Mouse (Mus musculus): Measurements from ENCODE around the gene Camta1. TPM values are rescaled to one million over a fixed set of nuclear protein-coding genes. Genes with fewer than 3 reads are reported as not detected.

Gene Camta1
- polyA plus RNA-seq, 1 experiment from 2014 or later, result 61.9 TPM

- Histone ChIP-seq H3K9me3 (ENCODE audit: control insufficient read depth, low read length) (no peaks in the 10 kb centered on the region), H3K27me3 (ENCODE audit: control insufficient read depth, insufficient read depth, low read length) (no peaks in the 10 kb centered on the region), H3K4me1 (replicated peaks; ENCODE audit: control insufficient read depth, insufficient read depth) (no peaks in the 10 kb centered on the region), H3K4me2 (replicated peaks; ENCODE audit: low read depth) (no peak overlapping the region), H3K9ac (ENCODE audit: low read length) (no peak overlapping the region), H3K4me3 (ENCODE audit: low read depth, low read length) (no peak overlapping the region), H3K27ac (replicated peaks) (no peak overlapping the region), H3K36me3 (ENCODE audit: control insufficient read depth, insufficient read depth, low read length) (no peaks in the 10 kb centered on the region)
- DNase-seq (ENCODE audit: low spot score) (no peak), ATAC-seq (ENCODE audit: low FRiP score, low TSS enrichment) (no peak)
- WGBS, result 55% methylated on average over 3 of the region's 3 CpGs
- TF ChIP-seq CTCF (IDR thresholded peaks at IDR 0.05; ENCODE audit: low read depth) (peak; percentile 67), EP300 (optimal IDR thresholded peaks at IDR 0.05) (no peak)
These were observed 7.7 kb downstream of the Camta1 start for GRCm38 (mm10) chr4:151853949-151854348.

- TF ChIP-seq EP300 (optimal IDR thresholded peaks at IDR 0.05) (no peak), CTCF (IDR thresholded peaks at IDR 0.05; ENCODE audit: low read depth) (peak; percentile 75)
- H3K4me3 ChIP-seq (ENCODE audit: low read depth, low read length), result no peak overlapping the region
- no peak overlapping the region for H3K9ac ChIP-seq (ENCODE audit: low read length)
- H3K4me1 ChIP-seq (replicated peaks; ENCODE audit: control insufficient read depth, insufficient read depth), result no peaks in the 10 kb centered on the region
- no peaks in the 10 kb centered on the region for H3K9me3 ChIP-seq (ENCODE audit: control insufficient read depth, low read length)
- WGBS, result 56% methylated on average over 2 of the region's 2 CpGs
- H3K36me3 ChIP-seq (ENCODE audit: control insufficient read depth, insufficient read depth, low read length), result no peaks in the 10 kb centered on the region
- H3K27ac ChIP-seq (replicated peaks), result no peak overlapping the region
- DNase-seq (ENCODE audit: low spot score) (peak; percentile 59), ATAC-seq (ENCODE audit: low FRiP score, low TSS enrichment) (no peak)
- no peak overlapping the region for H3K4me2 ChIP-seq (replicated peaks; ENCODE audit: low read depth)
- no peaks in the 10 kb centered on the region for H3K27me3 ChIP-seq (ENCODE audit: control insufficient read depth, insufficient read depth, low read length)
These were observed 10.5 kb downstream of the Camta1 start for GRCm38 (mm10) chr4:151851179-151851578.

- no peak for ATAC-seq (ENCODE audit: low FRiP score, low TSS enrichment)
- H3K9ac ChIP-seq (ENCODE audit: low read length), result no peak overlapping the region
- TF ChIP-seq EP300 (optimal IDR thresholded peaks at IDR 0.05) (no peak), CTCF (IDR thresholded peaks at IDR 0.05; ENCODE audit: low read depth) (no peak)
- H3K27me3 ChIP-seq (ENCODE audit: control insufficient read depth, insufficient read depth, low read length), result no peaks in the 10 kb centered on the region
- no peak overlapping the region for H3K4me2 ChIP-seq (replicated peaks; ENCODE audit: low read depth)
- H3K9me3 ChIP-seq (ENCODE audit: control insufficient read depth, low read length), result no peaks in the 10 kb centered on the region
- H3K4me3 ChIP-seq (ENCODE audit: low read depth, low read length), result no peak overlapping the region
- no peaks in the 10 kb centered on the region for H3K4me1 ChIP-seq (replicated peaks; ENCODE audit: control insufficient read depth, insufficient read depth)
- no peaks in the 10 kb centered on the region for H3K36me3 ChIP-seq (ENCODE audit: control insufficient read depth, insufficient read depth, low read length)
- DNase-seq (ENCODE audit: low spot score), result no peak
- H3K27ac ChIP-seq (replicated peaks), result no peak overlapping the region
- WGBS, result 91% methylated on average over 2 of the region's 2 CpGs
These were observed 19.1 kb downstream of the Camta1 start for GRCm38 (mm10) chr4:151842591-151842990.

- H3K27ac ChIP-seq (replicated peaks), result no peak overlapping the region
- no peak overlapping the region for H3K4me2 ChIP-seq (replicated peaks; ENCODE audit: low read depth)
- H3K9me3 ChIP-seq (ENCODE audit: control insufficient read depth, low read length), result no peaks in the 10 kb centered on the region
- DNase-seq (ENCODE audit: low spot score), result no peak
- no peak overlapping the region for H3K4me3 ChIP-seq (ENCODE audit: low read depth, low read length)
- WGBS, result 59% methylated on average over 2 of the region's 2 CpGs
- H3K4me1 ChIP-seq (replicated peaks; ENCODE audit: control insufficient read depth, insufficient read depth), result no peaks in the 10 kb centered on the region
- H3K27me3 ChIP-seq (ENCODE audit: control insufficient read depth, insufficient read depth, low read length), result no peaks in the 10 kb centered on the region
- no peak for ATAC-seq (ENCODE audit: low FRiP score, low TSS enrichment)
- no peaks in the 10 kb centered on the region for H3K36me3 ChIP-seq (ENCODE audit: control insufficient read depth, insufficient read depth, low read length)
- no peak for TF ChIP-seq EP300 (optimal IDR thresholded peaks at IDR 0.05)
- no peak for TF ChIP-seq CTCF (IDR thresholded peaks at IDR 0.05; ENCODE audit: low read depth)
- no peak overlapping the region for H3K9ac ChIP-seq (ENCODE audit: low read length)
These were observed 23.2 kb downstream of the Camta1 start for GRCm38 (mm10) chr4:151838518-151838917.

- Histone ChIP-seq H3K27ac (replicated peaks) (no peak overlapping the region), H3K4me3 (ENCODE audit: low read depth, low read length) (no peak overlapping the region), H3K9ac (ENCODE audit: low read length) (no peak overlapping the region), H3K4me1 (replicated peaks; ENCODE audit: control insufficient read depth, insufficient read depth) (no peaks in the 10 kb centered on the region), H3K9me3 (ENCODE audit: control insufficient read depth, low read length) (no peaks in the 10 kb centered on the region), H3K27me3 (ENCODE audit: control insufficient read depth, insufficient read depth, low read length) (no peaks in the 10 kb centered on the region), H3K4me2 (replicated peaks; ENCODE audit: low read depth) (no peak overlapping the region), H3K36me3 (ENCODE audit: control insufficient read depth, insufficient read depth, low read length) (no peaks in the 10 kb centered on the region)
- TF ChIP-seq EP300 (optimal IDR thresholded peaks at IDR 0.05) (no peak), CTCF (IDR thresholded peaks at IDR 0.05; ENCODE audit: low read depth) (no peak)
- ATAC-seq (ENCODE audit: low FRiP score, low TSS enrichment) (no peak), DNase-seq (ENCODE audit: low spot score) (no peak)
- 88% methylated on average over 3 of the region's 3 CpGs for WGBS
These were observed 25.8 kb downstream of the Camta1 start for GRCm38 (mm10) chr4:151835860-151836259.

- Histone ChIP-seq H3K4me3 (ENCODE audit: low read depth, low read length) (no peak overlapping the region), H3K27ac (replicated peaks) (no peak overlapping the region), H3K27me3 (ENCODE audit: control insufficient read depth, insufficient read depth, low read length) (no peaks in the 10 kb centered on the region), H3K9ac (ENCODE audit: low read length) (no peak overlapping the region), H3K36me3 (ENCODE audit: control insufficient read depth, insufficient read depth, low read length) (no peaks in the 10 kb centered on the region), H3K4me2 (replicated peaks; ENCODE audit: low read depth) (no peak overlapping the region), H3K4me1 (replicated peaks; ENCODE audit: control insufficient read depth, insufficient read depth) (no peaks in the 10 kb centered on the region), H3K9me3 (ENCODE audit: control insufficient read depth, low read length) (no peaks in the 10 kb centered on the region)
- no peak for ATAC-seq (ENCODE audit: low FRiP score, low TSS enrichment)
- TF ChIP-seq EP300 (optimal IDR thresholded peaks at IDR 0.05) (no peak), CTCF (IDR thresholded peaks at IDR 0.05; ENCODE audit: low read depth) (no peak)
- no peak for DNase-seq (ENCODE audit: low spot score)
- WGBS, result 92% methylated on average over 10 of the region's 10 CpGs
These were observed 27.1 kb downstream of the Camta1 start for GRCm38 (mm10) chr4:151834536-151834935.

All from stomach, postnatal 0 days (tissue).